Mouse (Mus musculus): ENCODE data around the gene Arhgef12.
"Not testable (repeated sequence)": the region's sequence is repeated elsewhere in the genome, so short reads cannot be mapped to it uniquely, and the experiment has no call there.

Arhgef12 gene

DNA sequence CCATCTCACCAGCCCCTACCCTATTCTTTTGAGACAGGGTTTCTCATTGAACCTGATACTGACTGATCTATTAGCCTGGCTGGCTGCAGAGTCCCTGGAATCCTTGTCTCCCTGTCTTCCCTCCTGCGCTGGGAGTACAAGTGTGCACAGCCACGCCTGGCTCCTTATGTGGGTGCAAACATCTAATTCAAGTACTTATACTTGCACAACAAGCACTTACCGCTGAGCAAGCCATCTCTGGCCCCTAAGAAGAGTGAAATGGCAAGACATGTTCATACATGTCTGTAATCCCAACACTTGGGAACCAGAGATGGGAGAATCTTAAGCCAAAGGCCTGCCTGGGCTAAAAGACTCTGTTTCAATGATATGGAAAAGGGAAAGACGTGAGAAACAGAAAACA lies 104.0 kb downstream of the Arhgef12 start:
- no peak for DNase-seq (ENCODE audit: inconsistent ontology term)

DNA sequence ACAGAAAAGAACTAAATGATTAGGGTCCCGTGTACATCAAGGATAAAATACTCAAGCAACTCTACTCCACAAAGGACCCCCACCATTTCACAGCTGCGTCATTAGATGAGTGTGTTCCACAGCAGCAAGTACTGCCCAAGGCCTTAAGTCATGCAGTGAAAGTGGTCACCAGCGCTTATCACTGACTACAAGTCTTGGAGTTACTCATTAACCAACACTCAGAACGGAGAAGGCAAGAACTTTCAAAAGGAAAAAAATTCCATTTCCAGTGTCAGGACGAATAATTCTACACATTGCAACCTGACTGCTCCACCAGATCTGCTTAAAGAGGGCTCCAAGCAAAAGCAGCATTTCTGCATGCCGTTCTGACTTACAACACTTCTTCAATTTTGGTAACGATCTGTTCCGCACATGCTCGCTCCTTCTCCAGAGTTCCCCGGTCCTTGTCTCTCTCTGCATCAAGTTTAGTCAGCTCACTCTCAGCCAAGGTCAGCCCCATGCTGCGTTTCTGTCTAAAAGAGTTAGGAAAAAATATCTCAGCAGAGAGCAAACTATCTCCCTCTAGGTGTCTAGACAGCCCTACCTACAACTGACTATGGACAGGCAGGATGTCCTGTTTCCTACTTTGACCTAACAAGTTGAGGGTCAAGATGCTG lies 106.3 kb downstream of the Arhgef12 start:
- no peak for DNase-seq (ENCODE audit: inconsistent ontology term)

DNA sequence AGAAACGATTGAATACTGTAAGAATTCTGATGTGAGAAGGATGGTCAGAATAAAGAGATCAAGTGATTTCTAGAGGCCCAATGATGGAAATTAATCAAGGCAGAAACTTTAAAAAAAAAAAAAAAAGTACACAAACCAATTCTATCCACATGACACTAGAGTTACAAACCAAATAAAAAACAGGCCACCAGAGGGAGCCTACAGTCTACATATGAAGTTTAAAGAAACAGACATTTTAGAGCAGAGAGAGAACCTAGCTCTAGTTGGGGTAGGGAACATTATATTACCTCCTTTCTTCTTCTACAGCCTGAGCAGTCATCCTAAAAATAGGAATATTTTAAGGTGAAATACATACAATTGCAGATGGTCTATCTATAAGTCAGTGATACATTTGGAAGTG lies 107.0 kb downstream of the Arhgef12 start:
- peak; percentile 47 for DNase-seq (ENCODE audit: inconsistent ontology term)

DNA sequence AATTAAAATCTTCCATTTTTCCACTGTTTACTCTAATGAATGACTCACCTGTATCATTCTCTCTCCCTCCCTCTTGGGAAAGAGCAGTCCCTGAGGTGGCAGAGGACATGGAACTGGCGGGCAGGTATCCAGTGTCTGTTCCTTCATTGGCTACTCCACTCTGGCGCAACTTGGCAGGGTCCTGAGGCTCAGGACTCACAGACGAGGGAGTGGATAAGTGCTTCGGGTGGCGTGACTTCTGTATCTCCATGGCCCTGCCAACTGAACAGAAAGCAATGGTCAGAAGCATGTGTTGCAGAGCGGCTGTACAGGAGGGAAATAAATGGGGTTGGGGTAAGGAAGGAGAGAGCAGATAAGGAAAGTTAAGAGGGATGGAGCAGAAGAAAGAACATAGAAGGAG lies 109.5 kb downstream of the Arhgef12 start:
- DNase-seq (ENCODE audit: inconsistent ontology term), result no peak

DNA sequence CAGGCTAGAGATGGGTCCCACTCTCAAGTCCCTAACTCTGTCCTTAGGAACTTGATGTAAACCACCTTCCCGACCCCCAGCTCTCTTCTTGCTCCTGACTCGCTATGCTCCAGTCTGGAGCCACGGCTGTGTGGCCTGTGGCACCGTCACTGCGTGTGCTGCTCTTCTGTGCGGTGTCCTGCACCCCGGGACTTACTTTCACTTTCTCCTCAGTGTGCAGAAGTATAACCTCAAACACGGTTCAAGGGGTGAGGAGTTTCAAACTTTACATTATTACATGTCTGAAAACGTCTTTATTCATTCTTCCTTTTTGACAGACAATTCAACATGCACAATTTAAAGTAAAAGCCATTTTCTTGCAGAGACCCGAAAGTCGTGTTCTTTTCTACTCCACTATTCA lies 111.7 kb downstream of the Arhgef12 start:
- no peak for DNase-seq (ENCODE audit: inconsistent ontology term)

DNA sequence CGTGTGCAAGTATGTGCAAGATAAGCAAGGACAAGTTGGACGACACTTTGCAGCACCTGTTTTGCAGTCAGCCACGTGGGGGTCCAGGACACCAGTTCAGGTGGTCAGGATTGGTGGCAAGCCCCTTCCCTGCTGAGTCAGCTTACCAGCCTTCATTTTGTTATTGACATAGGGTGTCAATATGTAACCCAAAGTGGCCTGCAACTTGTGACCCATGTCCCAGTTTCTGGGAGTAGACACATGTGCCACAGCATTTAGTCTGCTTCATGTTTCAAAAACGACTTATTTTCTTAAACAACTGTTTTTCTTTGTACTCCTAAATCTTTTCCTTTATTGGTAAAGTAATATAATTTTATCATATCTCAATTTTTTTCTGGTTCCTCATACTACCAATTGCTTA lies 112.3 kb downstream of the Arhgef12 start:
- DNase-seq (ENCODE audit: inconsistent ontology term), result no peak

DNA sequence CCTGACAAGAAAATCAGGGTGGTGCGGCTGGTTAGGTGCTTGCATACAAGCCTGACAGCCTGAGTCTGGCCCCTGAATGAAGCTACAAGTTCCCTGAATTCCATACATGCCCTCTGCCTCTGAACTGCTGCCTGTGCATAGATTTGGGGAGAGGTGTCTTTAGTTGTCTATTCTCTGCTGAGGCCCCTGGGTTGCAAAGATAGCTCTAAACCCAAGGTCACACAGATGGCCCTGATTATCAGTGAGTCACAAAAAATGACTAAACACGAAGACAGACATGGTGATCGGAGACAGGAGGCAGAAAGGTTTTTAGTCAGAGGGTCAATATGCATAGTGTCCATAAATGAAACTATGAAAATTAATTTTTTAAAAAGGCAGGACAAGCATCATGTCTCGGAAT lies 113.4 kb downstream of the Arhgef12 start:
- no peak for DNase-seq (ENCODE audit: inconsistent ontology term)

DNA sequence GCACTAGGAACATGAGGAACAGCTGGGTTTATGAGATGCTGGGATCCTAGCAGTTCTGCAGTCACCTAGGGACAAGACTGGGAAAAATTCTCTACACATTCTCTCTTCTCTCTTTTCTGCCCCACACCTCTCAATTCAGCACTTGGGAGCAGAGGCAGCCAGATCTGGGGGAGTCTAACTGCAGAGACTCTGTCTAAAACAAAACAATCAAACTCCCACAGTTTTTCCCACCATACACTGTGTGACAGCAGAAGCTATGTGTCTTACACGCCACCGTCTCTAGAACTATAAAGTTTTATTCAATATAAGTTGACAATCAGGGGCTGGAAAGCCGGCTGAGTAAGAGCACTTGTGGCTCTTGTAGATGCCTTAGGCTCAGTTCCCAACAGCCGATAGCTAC lies 119.1 kb downstream of the Arhgef12 start:
- no peak for DNase-seq (ENCODE audit: inconsistent ontology term)

DNA sequence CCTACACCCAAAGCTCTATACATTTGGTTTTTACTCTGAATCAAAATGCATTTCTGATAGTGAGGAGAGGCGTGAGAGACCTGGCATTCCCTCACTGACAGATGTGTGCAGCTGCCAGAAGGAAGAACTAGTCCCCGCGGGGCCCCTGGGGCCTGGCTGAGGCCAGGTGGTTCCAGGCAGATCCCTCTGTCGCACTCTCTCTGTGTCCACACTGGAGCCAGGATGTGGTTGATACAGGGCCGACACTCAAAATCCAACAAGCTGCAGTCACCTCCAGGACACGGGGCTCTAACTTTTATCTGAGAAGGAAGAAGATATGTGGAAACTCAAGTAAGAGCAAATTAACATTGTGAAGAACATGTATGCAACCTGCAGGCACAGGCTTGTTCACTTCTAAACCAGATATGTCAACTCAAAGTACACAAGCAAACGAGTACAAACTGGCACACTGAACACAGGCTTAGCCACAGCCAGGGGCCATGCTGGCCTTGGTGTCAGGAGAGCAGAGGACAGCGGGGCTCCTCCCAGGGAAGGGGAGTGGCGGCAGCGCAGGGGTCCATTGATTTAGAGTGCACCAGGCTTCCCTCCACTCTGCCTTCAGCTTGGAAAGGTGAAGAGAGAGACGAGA lies 138.0 kb downstream of the Arhgef12 start:
- no peak for DNase-seq (ENCODE audit: inconsistent ontology term)

DNA sequence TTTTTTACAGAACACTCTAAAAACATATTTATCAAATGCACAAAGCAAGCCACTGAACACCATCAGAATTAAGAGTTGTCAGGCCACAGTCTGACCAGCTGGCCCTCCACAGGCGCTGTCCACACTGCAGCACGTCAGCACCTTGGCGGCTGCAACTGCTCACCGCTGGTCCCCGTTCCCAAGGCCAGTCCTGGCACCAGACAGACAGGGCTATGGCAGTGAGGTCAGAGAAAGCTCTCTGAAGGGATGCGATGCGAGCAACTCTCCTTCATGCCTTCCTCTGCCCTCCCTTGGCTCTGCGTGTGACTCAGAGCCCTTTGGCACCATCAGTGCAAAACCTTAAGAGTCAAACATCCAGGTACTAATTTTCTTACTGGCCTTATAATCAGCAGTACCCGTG lies 139.3 kb downstream of the Arhgef12 start:
- no peak for DNase-seq (ENCODE audit: inconsistent ontology term)

DNA sequence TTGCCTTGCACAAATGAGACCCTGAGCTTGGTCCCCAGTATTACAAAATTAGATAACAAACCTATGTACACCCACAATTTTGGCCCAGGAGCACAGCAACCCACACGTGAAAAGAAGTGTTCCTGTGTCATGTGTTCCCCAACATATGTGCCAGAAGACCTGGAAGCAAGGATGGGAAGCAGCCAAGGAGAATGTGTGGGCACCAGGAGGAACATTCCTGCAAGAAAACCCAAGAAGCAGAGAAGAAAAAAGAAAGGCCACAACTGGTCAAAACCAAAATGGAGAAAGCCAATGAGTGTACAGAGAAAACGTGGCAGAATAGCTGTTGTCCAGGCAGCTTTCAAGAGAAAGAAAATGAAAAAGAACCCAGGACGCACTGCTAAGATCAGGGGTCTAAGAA lies 142.2 kb downstream of the Arhgef12 start:
- DNase-seq (ENCODE audit: inconsistent ontology term), result not testable (repeated sequence)

DNA sequence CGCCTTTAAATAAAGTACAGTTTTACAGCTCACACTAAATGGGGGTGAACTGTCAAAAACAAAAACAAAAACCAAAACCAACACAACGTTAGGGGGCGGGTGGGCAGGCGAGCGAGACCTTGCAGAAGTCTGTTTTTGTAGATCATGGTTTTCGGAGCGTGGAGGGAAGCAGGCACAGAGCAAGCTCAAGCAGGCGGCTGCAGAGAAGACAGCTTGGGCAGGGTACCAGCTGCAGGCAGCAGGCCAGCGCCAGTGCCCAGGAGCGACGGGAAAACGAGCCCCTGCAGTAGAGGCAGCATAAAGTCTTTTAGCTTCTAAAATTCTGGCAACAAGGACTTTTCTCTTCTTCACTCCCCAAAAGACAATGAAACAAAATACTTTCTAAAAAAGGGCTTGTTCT lies 142.7 kb downstream of the Arhgef12 start:
- DNase-seq (ENCODE audit: inconsistent ontology term), result no peak

DNA sequence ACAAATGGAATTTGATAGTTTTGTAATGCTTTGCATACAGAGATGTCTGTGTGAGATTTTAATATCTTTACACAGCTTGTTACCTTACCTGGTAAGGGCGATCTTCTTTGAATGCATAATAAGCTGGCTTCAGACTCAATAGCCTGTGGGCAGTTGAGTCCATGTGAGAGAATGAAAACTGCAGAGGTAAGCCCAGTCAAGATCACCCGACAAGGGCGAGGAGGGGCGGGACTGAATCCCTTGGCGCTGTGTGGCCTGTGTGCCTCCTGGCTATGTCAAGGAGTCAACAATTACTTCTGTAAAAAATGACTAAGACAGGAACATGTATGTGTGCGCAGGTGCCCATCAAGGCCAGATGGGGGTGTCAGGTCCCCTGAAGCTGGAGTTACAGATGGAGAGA lies 144.5 kb downstream of the Arhgef12 start:
- DNase-seq (ENCODE audit: inconsistent ontology term), result no peak

DNA sequence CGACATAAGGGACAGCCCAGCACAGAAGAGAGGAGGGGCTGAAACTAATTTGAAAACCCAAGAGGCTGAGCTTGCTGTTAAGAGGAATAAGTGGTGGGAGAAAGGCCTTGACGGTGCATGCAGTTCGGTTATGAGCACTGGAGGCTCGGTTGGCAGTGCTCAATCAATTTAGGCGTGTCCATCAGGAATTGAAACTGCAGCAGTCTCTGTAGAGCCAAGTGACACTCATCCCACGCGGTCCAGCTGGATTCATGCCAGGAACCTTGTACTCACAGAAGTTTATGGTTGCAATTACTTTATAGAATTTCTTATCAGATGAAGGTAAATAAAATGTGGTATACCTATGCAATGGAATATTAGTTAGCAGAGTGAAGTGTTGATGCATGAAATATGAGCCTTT lies 148.6 kb downstream of the Arhgef12 start:
- DNase-seq (ENCODE audit: inconsistent ontology term), result no peak

DNA sequence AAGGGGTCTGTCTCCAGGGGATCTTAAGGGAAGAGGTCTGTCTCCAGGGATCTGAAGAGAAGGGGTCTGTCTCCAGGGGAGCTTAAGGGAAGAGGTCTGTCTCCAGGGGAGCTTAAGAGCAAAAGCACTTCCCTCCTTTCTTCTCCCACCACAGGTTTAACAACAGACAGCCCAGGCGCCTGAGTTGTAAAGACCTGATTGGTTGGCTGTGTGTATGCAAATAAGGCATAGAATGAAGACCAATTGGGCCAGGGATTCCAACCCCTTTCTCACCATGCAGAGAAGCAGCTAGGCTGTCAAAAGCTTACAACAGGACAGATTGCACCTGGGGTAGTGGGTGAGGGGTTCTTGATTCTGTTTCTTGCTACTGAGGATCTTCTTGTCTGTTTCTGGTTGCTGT lies 158.7 kb downstream of the Arhgef12 start:
- no peak for DNase-seq (ENCODE audit: inconsistent ontology term)

DNA sequence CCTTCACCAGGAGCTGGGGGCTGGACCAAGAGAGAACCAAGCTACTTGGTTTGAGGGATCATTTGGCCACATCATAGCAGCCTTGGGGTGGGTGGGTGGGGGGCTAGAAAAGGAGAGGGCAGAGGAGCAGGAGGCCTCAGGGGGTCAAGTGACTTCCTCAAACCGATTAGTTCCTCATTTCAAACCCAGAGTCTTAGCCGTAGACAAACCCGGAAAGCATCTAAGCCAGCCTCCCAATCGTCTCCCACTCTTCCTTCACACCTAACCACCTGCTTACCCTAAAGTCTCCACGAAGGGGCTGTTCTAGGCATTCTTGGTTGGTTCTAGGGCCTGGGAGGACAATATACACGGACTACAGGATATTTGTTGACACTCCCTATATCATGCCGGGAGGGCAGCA lies 161.9 kb downstream of the Arhgef12 start:
- DNase-seq (ENCODE audit: inconsistent ontology term), result no peak

DNA sequence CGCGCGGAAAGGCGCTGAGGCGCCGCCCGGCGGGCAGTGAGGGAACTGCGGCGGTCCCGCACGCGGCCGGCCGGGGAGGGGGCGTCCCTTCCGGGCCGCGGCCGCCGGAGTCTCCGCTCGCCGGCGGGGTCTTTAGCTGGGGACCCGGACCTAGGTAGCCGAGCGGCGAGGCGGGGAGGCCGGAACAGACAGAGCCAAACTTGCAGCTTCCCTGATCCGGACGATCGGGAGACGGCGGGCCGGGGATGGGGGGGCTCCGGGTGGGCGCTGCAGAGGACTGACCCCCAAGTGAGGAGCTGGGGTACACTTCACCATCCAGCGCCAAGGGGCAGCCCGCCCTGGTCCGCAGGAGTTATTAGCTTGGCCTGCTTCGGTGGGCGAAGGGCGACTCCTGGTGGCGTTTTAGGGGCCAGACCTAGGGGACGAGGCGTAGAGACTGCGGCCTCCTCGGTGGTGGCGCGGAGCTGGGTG lies 162.5 kb downstream of the Arhgef12 start:
- peak; percentile 90 for DNase-seq (ENCODE audit: inconsistent ontology term)

DNA sequence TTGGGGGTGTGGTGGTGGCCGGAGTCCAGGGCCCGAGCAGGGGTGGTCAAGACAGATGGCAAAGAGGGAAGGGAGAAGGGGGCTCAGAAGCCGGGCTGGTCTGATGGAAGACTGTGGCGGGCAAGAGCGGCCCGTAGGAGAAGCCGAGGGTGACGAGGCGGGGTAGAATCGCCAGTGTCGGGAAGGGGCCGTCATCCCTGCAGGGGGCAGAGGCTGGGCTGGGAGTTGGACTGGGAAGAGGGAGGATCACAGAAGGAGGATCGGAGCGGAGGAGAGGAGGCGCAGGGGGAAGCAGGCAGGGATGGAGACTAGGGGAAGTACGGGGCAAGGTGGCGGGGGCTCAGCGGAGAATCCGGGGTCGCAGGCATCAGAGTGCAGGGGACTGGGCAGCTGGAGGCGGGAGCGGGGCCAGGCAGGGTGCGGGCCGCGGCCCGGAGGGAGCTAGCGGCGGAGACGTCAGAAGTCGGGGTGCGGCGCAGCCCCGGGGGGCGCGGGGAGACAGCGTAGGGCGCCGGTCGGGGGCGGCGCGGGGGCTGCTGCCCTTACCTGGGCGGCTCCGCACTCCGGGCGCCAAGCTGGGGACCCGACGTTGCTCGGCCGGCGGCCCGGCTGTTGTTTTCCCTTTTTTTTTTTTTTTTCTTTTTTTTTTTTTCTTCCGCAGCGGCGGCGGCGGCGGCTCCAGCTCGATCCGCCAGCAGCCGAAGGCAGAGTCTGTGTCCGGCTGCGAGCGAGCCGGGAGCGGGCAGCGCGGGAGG lies 163.1 kb downstream of the Arhgef12 start, which contains the start of gene Grik4:
Gene Grik4, minus strand, starts transcription at position 713 of the 755 bp plus-strand sequence.
- peak; percentile 56 for DNase-seq (ENCODE audit: inconsistent ontology term)

DNA sequence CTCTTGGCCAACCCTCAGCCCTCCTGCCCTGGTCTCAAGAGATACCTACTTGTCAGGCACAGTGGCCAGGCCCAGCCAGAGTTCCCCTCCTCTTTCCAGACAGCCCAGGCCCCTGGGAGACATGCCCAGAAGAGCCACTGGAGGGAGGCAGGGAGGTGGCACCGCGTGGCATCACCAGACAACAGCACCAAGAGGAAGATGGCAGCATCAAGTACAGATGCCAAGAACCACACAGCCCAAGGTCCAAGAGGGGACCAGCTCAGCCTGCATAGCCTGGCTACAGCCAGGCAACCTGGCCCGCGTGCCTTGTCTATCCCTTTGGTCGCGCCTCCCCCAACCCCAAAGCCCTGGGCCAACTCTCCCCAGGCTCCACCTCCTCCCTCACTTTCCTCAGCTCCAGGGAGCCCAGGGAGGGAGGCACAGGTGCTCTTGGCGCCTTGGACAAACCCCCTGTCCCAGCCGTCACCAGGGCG lies 163.9 kb downstream of the Arhgef12 start:
- peak; percentile 60 for DNase-seq (ENCODE audit: inconsistent ontology term)

DNA sequence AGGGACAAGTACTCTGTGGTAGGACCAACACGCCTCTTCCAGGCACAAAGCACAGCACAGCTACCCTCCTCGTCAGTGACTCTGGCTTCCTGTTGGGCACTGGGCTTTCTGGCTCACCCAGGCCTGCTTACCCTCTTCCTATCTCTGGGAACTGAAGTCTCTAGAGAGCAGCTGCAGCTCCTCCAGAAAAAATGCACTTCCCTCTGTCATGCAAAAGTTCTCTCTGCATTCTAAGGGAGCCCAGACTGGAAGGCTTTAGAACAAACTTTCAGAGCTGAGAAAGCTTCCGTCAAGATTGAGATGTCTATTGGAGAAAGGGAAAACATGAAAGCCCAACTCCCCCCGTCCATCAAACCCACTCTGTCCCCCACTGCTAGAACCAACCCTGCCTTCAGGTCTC lies 164.9 kb downstream of the Arhgef12 start:
- DNase-seq (ENCODE audit: inconsistent ontology term), result no peak

DNA sequence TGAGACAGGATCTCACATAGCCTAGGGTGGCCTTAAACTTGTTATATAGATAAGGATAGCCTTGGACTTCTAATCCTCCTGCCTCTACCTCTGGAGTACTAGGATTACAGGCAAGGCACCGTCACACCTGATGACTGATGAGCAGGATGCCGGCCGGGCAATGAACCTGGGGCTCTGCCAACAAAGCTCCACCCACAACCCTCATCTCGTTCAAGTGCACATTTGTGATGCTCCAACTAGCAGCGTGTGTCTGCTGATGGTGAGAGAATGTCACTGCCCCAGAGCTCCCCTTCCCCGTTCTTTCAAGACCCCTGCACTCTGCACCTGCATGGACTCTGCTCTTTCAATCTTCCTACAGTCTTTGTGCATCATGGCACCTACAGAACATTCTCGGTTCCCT lies 174.9 kb downstream of the Arhgef12 start:
- DNase-seq (ENCODE audit: inconsistent ontology term), result no peak

DNA sequence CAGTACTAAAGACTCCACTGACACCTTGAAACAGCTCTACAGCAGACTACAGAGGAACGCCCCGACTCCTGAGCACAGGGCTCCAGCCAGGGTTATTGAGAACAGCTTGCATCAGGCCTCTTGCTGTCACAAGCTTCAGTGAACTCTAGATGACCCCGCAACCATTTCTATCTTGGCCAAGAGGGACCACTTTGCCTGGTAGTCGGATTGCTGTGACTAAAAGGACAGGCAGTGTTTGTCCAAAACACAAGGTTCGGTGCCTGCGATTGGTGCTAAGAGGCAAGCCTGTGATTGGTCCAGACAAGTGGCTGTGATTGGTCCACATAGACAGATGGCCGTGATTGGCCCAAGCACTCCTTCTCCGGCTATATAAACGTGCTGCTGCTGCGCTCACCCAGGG lies 179.5 kb downstream of the Arhgef12 start:
- DNase-seq (ENCODE audit: inconsistent ontology term), result peak; percentile 16

DNA sequence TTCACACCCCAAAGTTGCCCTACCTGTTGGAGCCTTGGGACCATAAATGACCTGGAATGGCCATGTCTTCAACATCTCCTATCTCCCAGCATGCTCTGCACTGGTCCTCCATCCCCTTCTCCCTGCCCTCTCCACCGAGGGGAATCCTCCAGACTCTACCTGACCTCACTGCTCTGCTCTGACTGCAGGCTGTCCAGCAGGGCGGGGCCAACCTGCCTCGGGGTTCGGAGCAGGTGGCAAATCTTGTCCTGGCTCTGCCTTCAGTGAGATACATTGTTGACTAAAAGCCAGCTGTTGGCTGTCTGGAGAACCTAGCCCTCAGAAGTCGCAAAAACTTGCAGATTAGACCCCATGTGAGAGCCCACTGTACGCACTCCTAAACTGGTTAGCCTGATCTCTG lies 180.5 kb downstream of the Arhgef12 start:
- no peak for DNase-seq (ENCODE audit: inconsistent ontology term)

Data from Muller cell, postnatal 12 days (primary cell).